Mouse (Mus musculus) spleen, adult 2 months (tissue): ENCODE results near the gene Gm20458. TPM values are rescaled to one million over a fixed set of nuclear protein-coding genes. Genes with fewer than 3 reads are reported as not detected.
A peak's percentile ranks its signal among the peaks of the same experiment; 100 is the strongest.

Experiments used
- DNase-seq, 2 experiments: peaks; one replicate each; pipeline versions ENCODE4 v3.0.0 to v3.0.0-alpha.2; 2012 to 2021; ENCODE audit warnings: low spot score in 2 of 2, low read depth in 1 of 2
- H3K27ac ChIP-seq: fragments of 200-500 bp; 2 replicates; pipeline ENCODE4 v1.5.1; 2012; ENCODE audit warnings: low read length, inconsistent platforms; ENCODE audit not compliant: insufficient read depth
- H3K27me3 ChIP-seq: fragments of 200-500 bp; 2 replicates; pipeline ENCODE4 v1.6.1; 2012; ENCODE audit warnings: mild to moderate bottlenecking, moderate library complexity, low read length, inconsistent platforms; ENCODE audit not compliant: control insufficient read depth, insufficient read depth
- H3K36me3 ChIP-seq: fragments of 200-500 bp; 2 replicates; pipeline ENCODE4 v1.6.1; 2012; ENCODE audit warnings: mild to moderate bottlenecking, low read length, inconsistent platforms; ENCODE audit not compliant: control insufficient read depth, insufficient read depth
- H3K4me1 ChIP-seq: fragments of 200-500 bp; 2 replicates; pipeline ENCODE4 v1.6.1; 2011; ENCODE audit warnings: inconsistent platforms; ENCODE audit not compliant: control insufficient read depth, insufficient read depth, insufficient read length
- H3K4me3 ChIP-seq: fragments of 200-500 bp; 2 replicates; pipeline ENCODE4 v1.5.1; 2011; ENCODE audit warnings: mild to moderate bottlenecking, inconsistent platforms; ENCODE audit not compliant: insufficient read depth, insufficient read length; ENCODE audit errors: extremely low read depth
- CTCF ChIP-seq: fragments of 200-500 bp; IDR thresholded peaks from 2 replicates; pipeline ENCODE4 v1.5.1; 2011; ENCODE audit warnings: mild to moderate bottlenecking, inconsistent platforms; ENCODE audit not compliant: insufficient read depth, insufficient read length, insufficient replicate concordance; ENCODE audit errors: extremely low read depth
- POLR2A ChIP-seq: fragments of 200-500 bp; IDR thresholded peaks from 2 replicates; pipeline ENCODE4 v1.6.1; 2011; ENCODE audit warnings: low read depth, low read length, inconsistent platforms
- WGBS: fragments of 180-500 bp; shearing (Covaris S2); methylation state at CpG from one replicate; pipeline ENCODE4 v1.1.7; 2018; 5-methylcytosine and 5-hydroxymethylcytosine counted together
- polyA plus RNA-seq: library from polyadenylated mRNA; depleted of rRNA; stranded (reverse); fragments of >200 nt; gene quantifications from 2 replicates; pipeline ENCODE4 v1.2.3, GENCODE M21; 2012; rRNA removed

Gene Gm20458
- polyA plus RNA-seq, 1 experiment = 17.2 TPM

DNA sequence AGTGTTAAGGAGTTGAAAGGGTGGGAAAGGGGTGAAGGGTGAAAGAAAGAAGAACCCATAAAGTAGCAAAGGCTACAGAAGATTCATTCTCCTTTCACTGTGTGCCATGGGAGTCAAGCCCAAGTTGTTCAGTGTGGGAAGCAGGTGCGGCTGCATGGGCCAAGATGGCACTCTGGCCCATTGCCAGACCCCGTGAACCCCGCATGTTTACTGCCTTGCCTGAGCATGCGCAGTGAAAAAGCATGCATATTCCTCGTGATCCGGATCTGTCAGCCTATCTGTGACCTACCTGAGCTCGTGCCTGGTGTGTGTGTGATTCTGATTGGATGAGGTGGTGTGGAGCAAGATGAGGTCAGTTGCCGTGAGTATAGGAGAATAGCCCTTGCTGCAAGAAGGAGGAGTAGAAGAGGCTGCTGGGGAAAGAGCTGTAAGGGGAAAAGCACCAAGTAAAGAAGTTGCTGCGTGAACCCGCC, 62.6 kb downstream of the Gm20458 start:
- DNase-seq = no peak
- no peaks in the 10 kb centered on the region for H3K36me3 ChIP-seq
- no peak overlapping the region for H3K4me3 ChIP-seq
- H3K4me1 ChIP-seq = peaks cover 11% of the 10 kb centered on the region; the same call in 1 of the 2 replicates
- no peak for TF ChIP-seq CTCF
- 80% methylated on average over 10 of the region's 10 CpGs for WGBS
- no peak overlapping the region for H3K27ac ChIP-seq
- H3K27me3 ChIP-seq = no peaks in the 10 kb centered on the region

DNA sequence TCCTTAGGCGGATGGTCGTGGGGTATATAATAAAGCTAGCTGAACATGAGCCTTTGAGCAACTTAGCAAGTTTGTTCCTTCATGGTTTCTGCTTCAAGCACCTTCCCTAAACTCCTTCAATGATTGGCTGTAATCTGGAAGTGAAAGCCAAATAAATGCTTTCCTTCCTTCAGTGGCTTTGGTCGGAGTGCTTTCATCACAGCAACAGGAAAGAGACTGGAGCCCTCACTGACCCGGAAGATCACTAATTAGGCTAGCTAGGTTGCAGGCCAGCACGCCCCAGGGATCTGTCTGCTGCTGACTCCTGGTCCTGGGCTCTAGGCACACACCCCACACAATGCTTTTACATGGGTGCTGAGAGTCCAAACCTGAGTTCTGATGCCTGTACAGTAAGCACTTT, 67.8 kb downstream of the Gm20458 start:
- DNase-seq = no peak
- H3K27ac ChIP-seq = no peak overlapping the region
- 66% methylated on average over 5 of the region's 5 CpGs for WGBS
- no peak overlapping the region for H3K4me3 ChIP-seq
- no peaks in the 10 kb centered on the region for H3K36me3 ChIP-seq
- TF ChIP-seq CTCF = no peak
- TF ChIP-seq POLR2A = no peak
- H3K4me1 ChIP-seq = no peaks in the 10 kb centered on the region; the same call in 1 of the 2 replicates
- no peaks in the 10 kb centered on the region for H3K27me3 ChIP-seq

DNA sequence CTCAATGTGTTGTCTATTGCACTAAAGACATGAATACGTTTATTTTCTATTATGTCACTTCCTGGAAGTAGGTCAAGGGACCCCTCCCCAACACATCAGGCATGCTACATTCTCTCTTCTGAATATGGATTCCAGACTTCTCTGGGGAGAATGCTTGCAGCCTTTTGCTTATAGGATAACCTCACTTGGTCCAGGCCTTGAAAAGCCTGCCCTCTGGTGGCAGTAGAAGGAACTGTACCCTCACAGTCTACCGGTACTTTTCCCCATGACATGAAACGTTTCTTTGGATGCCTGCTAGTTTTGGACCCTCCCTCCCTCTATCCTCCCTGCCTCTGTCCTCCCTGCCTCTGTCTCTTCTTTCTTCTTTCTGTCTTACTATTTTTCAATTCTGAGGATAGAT, 70.4 kb downstream of the Gm20458 start:
- Histone ChIP-seq H3K36me3 (no peaks in the 10 kb centered on the region), H3K27me3 (no peaks in the 10 kb centered on the region), H3K4me3 (no peak overlapping the region), H3K27ac (no peak overlapping the region), H3K4me1 (no peaks in the 10 kb centered on the region; the same call in 1 of the 2 replicates)
- 6% methylated on average over 3 of the region's 3 CpGs for WGBS
- peak; percentile 82; the same call in 1 of the 2 replicates for TF ChIP-seq CTCF
- no peak for TF ChIP-seq POLR2A
- DNase-seq = peak; percentile 45 to 74

DNA sequence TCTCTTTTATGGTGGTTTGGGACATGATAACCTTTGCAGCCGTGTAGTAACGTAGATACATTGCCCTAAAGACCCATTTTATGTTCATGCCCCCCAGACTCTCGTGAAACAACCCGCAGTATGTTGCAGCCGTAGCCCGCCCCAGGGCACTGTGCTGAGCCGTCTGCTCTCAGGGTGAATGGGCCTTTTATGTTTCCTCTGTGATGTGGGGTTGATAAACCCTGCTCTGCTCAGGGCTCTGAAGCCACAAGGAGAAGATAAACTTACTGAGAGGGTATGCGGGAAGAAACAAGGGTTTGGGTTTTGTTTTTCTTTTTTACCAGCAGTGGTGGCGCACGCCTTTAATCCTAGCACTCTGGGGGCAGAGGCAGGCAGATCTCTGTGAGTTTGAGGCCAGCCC, 73.5 kb downstream of the Gm20458 start:
- no peak for DNase-seq
- no peak overlapping the region for H3K27ac ChIP-seq

DNA sequence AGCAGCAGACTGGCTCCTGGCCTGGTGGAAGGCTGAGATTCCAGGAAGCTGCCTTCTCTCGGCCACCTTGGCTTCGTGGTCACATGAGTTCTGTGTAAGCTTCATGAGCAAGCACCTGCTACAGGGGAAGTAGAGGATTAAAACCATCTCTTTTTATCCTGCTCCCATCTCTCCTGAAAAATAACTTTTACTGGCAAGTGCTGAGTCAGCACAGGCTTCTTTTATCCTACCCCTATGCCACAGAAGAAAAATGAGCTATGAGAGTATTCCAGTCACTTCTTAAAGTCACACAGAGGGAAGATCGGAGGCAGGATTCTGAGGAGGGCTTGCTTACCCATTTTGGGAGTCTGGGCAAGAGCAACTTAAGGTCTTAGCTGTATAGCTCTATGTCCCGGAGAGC, 76.2 kb downstream of the Gm20458 start:
- H3K36me3 ChIP-seq = no peaks in the 10 kb centered on the region
- H3K4me1 ChIP-seq = no peaks in the 10 kb centered on the region
- TF ChIP-seq POLR2A = no peak
- WGBS = 56% methylated on average over 4 of the region's 4 CpGs
- H3K4me3 ChIP-seq = no peak overlapping the region
- no peak overlapping the region for H3K27ac ChIP-seq
- H3K27me3 ChIP-seq = no peaks in the 10 kb centered on the region
- DNase-seq = no peak

More for the DNA sequence above, 73.5 kb downstream of the Gm20458 start:
- Histone ChIP-seq H3K4me3 (no peak overlapping the region), H3K4me1 (no peaks in the 10 kb centered on the region), H3K27me3 (no peaks in the 10 kb centered on the region), H3K36me3 (no peaks in the 10 kb centered on the region)
- no peak for TF ChIP-seq POLR2A
- no peak for TF ChIP-seq CTCF
- 67% methylated on average over 10 of the region's 10 CpGs for WGBS

Other genes starting within 250 kb of the Gm20458 start
- 0.16 TPM in 1 of 2 replicates, not detected in the other for gene Wfdc15b, start 239.3 kb upstream of the Gm20458 start, polyA plus RNA-seq
- not detected in 2 replicates for gene Svs2, start 222.5 kb upstream of the Gm20458 start, polyA plus RNA-seq
- gene Svs3b, start 204.3 kb upstream of the Gm20458 start, polyA plus RNA-seq = not detected in 2 replicates
- gene Svs4, start 182.5 kb upstream of the Gm20458 start, polyA plus RNA-seq = not detected in 2 replicates
- not detected in 2 replicates for gene Svs3a, start 171.7 kb upstream of the Gm20458 start, polyA plus RNA-seq
- gene Svs6, start 144.2 kb upstream of the Gm20458 start, polyA plus RNA-seq = not detected in 2 replicates
- gene Svs5, start 128.2 kb upstream of the Gm20458 start, polyA plus RNA-seq = not detected in 2 replicates
- gene Slpi, start 71.9 kb upstream of the Gm20458 start, polyA plus RNA-seq = 33.5 and 77.7 TPM in 2 replicates
- gene Rbpjl, start 57.8 kb upstream of the Gm20458 start, polyA plus RNA-seq = 19.0 and 39.4 TPM in 2 replicates
- 0.82 and 1.2 TPM in 2 replicates for gene Matn4, start 55.8 kb upstream of the Gm20458 start, polyA plus RNA-seq
- gene Sdc4, start 17.1 kb upstream of the Gm20458 start, polyA plus RNA-seq = 21.0 and 25.0 TPM in 2 replicates
- 111 and 172 TPM in 2 replicates for gene Sys1, start 4.0 kb upstream of the Gm20458 start, polyA plus RNA-seq
- gene Trp53tg5, start 12.8 kb downstream of the Gm20458 start, polyA plus RNA-seq = not detected in 2 replicates
- gene Dbndd2, start 25.1 kb downstream of the Gm20458 start, polyA plus RNA-seq = 15.6 and 20.3 TPM in 2 replicates
- 85.0 and 108 TPM in 2 replicates for gene Pigt, start 36.6 kb downstream of the Gm20458 start, polyA plus RNA-seq
- gene Wfdc2, start 101.4 kb downstream of the Gm20458 start, polyA plus RNA-seq = 0.33 and 0.47 TPM in 2 replicates
- gene Spint3, start 112.5 kb downstream of the Gm20458 start, polyA plus RNA-seq = not detected in 2 replicates
- gene Wfdc6a, start 124.5 kb downstream of the Gm20458 start, polyA plus RNA-seq = 0.15 and 0.21 TPM in 2 replicates
- not detected in 2 replicates for gene Eppin, start 132.6 kb downstream of the Gm20458 start, polyA plus RNA-seq
- gene Wfdc6b, start 152.6 kb downstream of the Gm20458 start, polyA plus RNA-seq = not detected in 2 replicates
- gene Wfdc8, start 152.7 kb downstream of the Gm20458 start, polyA plus RNA-seq = not detected in 2 replicates
- gene Wfdc16, start 177.8 kb downstream of the Gm20458 start, polyA plus RNA-seq = not detected in 2 replicates
- gene Wfdc10, start 195.1 kb downstream of the Gm20458 start, polyA plus RNA-seq = not detected in 2 replicates
- gene Wfdc9, start 195.6 kb downstream of the Gm20458 start, polyA plus RNA-seq = not detected in 2 replicates
- gene Wfdc11, start 213.1 kb downstream of the Gm20458 start, polyA plus RNA-seq = not detected in 2 replicates
- not detected in 2 replicates for gene Wfdc13, start 224.1 kb downstream of the Gm20458 start, polyA plus RNA-seq
- gene Spint4, start 237.5 kb downstream of the Gm20458 start, polyA plus RNA-seq = not detected in 2 replicates